Mouse (Mus musculus) limb, embryonic 13.5 days (tissue): ENCODE measurements at regions not wholly inside any gene's neighbourhood (a gene's known extent, or its start where the extent isn't known, plus 50 kb on each side); places are given as distances from the start of the nearest gene placed in this dataset.

Source experiments
- ATAC-seq: fragments of 200-750 bp; cut with Nextera tagmentation; 2 replicates; pipeline ENCODE4 v1.8.0; 2017; ENCODE audit warnings: low read depth, moderate number of reproducible peaks, moderate TSS enrichment; ENCODE audit not compliant: low FRiP score
- H3K27ac ChIP-seq: fragments of 300-500 bp; sonication (generic); 2 replicates; pipeline ENCODE4 v1.5.1; 2015; ENCODE audit warnings: inconsistent platforms, mild to moderate bottlenecking, moderate library complexity
- H3K27me3 ChIP-seq: fragments of 300-500 bp; sonication (generic); 2 replicates; pipeline ENCODE4 v1.6.1; 2015; ENCODE audit warnings: mild to moderate bottlenecking, inconsistent platforms
- H3K36me3 ChIP-seq: fragments of 300-500 bp; sonication (generic); 2 replicates; pipeline ENCODE4 v1.6.1; 2015; ENCODE audit warnings: inconsistent platforms, mild to moderate bottlenecking, moderate library complexity
- H3K4me1 ChIP-seq: fragments of 300-500 bp; sonication (generic); 2 replicates; pipeline ENCODE4 v1.6.1; 2015; ENCODE audit warnings: inconsistent platforms
- H3K4me2 ChIP-seq: fragments of 300-500 bp; sonication (generic); replicated peaks from 2 replicates; pipeline ENCODE4 v1.6.1; 2015; ENCODE audit warnings: inconsistent platforms, mild to moderate bottlenecking, moderate library complexity
- H3K4me3 ChIP-seq: fragments of 300-500 bp; sonication (generic); 2 replicates; pipeline ENCODE4 v1.5.1; 2015; ENCODE audit warnings: moderate library complexity, mild to moderate bottlenecking, inconsistent platforms
- H3K9ac ChIP-seq: fragments of 300-500 bp; sonication (generic); 2 replicates; pipeline ENCODE4 v1.6.1; 2015; ENCODE audit warnings: mild to moderate bottlenecking, inconsistent platforms
- H3K9me3 ChIP-seq: fragments of 300-500 bp; sonication (generic); 2 replicates; pipeline ENCODE4 v1.6.1; 2016; ENCODE audit warnings: inconsistent platforms
- WGBS: fragments of 180-500 bp; shearing (Covaris S2); methylation state at CpG from one replicate; pipeline ENCODE4 v1.1.7; 2015; 5-methylcytosine and 5-hydroxymethylcytosine counted together

- Histone ChIP-seq H3K9ac (no peak overlapping the region), H3K27ac (no peak overlapping the region), H3K9me3 (no peaks in the 10 kb centered on the region), H3K27me3 (no peaks in the 10 kb centered on the region), H3K36me3 (no peaks in the 10 kb centered on the region), H3K4me1 (no peaks in the 10 kb centered on the region), H3K4me3 (no peak overlapping the region), H3K4me2 (no peak overlapping the region)
- WGBS = 71% methylated on average over 3 of the region's 3 CpGs
- ATAC-seq = no peak
These were observed 380.3 kb downstream of the Matn1 start for GRCm38 (mm10) chr4:131324486-131324885.

- 88% methylated on average over 11 of the region's 11 CpGs for WGBS
- no peak overlapping the region for H3K4me3 ChIP-seq
- no peaks in the 10 kb centered on the region for H3K27me3 ChIP-seq
- no peaks in the 10 kb centered on the region for H3K9me3 ChIP-seq
- no peak for ATAC-seq
- no peaks in the 10 kb centered on the region for H3K36me3 ChIP-seq
- no peak overlapping the region for H3K27ac ChIP-seq
- H3K4me2 ChIP-seq = no peak overlapping the region
- no peak overlapping the region for H3K9ac ChIP-seq
- no peaks in the 10 kb centered on the region for H3K4me1 ChIP-seq
These were observed 381.0 kb downstream of the Matn1 start for GRCm38 (mm10) chr4:131325200-131325599.

DNA sequence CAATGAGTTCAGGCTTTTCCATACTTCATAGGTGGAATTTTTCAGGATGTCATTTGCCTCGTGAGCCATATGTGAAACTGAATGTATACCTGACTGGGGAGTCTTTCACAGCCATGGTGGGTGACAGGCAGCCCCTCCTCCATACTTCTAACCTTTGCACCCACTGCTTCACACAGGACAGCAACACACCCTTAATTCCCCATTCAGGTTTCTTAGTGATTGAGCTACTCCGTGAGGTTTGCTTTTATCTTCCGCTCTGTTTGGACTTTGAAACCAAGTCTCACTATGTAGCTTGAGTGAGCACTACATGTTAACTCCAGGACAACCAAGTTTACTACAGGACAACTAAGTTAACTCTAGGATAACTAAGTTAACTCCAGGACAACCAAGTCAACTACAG, 381.4 kb downstream of the Matn1 start:
- no peak overlapping the region for H3K27ac ChIP-seq
- H3K27me3 ChIP-seq = no peaks in the 10 kb centered on the region
- no peak overlapping the region for H3K4me3 ChIP-seq
- H3K4me2 ChIP-seq = no peak overlapping the region
- H3K36me3 ChIP-seq = no peaks in the 10 kb centered on the region
- H3K9me3 ChIP-seq = no peaks in the 10 kb centered on the region
- no peak for ATAC-seq
- no peak overlapping the region for H3K9ac ChIP-seq
- no peaks in the 10 kb centered on the region for H3K4me1 ChIP-seq
- WGBS = 86% methylated on average over 3 of the region's 3 CpGs

- 59% methylated on average over 5 of the region's 5 CpGs for WGBS
- Histone ChIP-seq H3K27me3 (no peaks in the 10 kb centered on the region), H3K36me3 (no peaks in the 10 kb centered on the region), H3K4me1 (peaks cover 1% of the 10 kb centered on the region; the same call in 1 of the 2 replicates), H3K4me3 (no peak overlapping the region), H3K27ac (no peak overlapping the region), H3K9me3 (no peaks in the 10 kb centered on the region), H3K9ac (no peak overlapping the region), H3K4me2 (no peak overlapping the region)
- ATAC-seq = no peak
These were observed 385.2 kb downstream of the Matn1 start for GRCm38 (mm10) chr4:131329398-131329797.

DNA sequence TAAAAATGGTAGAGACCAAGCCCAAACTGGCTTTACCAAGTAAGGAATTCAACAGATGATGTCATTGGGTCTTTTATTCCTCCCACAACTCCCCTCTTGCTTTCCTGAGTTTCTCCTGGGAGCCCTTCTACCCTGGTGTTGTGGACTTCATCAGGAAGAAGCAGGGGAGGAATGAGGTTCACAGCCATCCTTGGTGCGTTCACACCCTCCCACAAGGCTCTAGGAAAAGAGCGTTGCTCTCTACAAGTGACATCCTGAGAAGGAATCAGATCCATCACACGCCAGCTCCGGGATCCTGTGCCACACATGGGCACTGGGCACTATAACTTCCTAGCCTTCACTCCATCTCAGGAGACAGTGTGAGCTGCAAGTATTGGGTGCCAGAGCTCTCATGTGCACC, 387.5 kb downstream of the Matn1 start:
- ATAC-seq = no peak
- no peak overlapping the region for H3K9ac ChIP-seq
- H3K27ac ChIP-seq = no peak overlapping the region
- H3K9me3 ChIP-seq = no peaks in the 10 kb centered on the region
- WGBS = 90% methylated on average over 4 of the region's 4 CpGs
- H3K36me3 ChIP-seq = no peaks in the 10 kb centered on the region
- no peak overlapping the region for H3K4me3 ChIP-seq
- H3K27me3 ChIP-seq = no peaks in the 10 kb centered on the region
- H3K4me2 ChIP-seq = no peak overlapping the region
- peaks cover 5% of the 10 kb centered on the region; the same call in 1 of the 2 replicates for H3K4me1 ChIP-seq

GRCm38 (mm10) chr4:131336801-131337200, 392.6 kb downstream of the Matn1 start:
- Histone ChIP-seq H3K4me2 (no peak overlapping the region), H3K36me3 (no peaks in the 10 kb centered on the region), H3K4me3 (no peak overlapping the region), H3K9me3 (0 out of 2 replicates have a peak, but pooled peaks cover 3% of the 10 kb centered on the region), H3K27me3 (peaks cover 24% of the 10 kb centered on the region), H3K27ac (no peak overlapping the region), H3K9ac (no peak overlapping the region), H3K4me1 (peaks cover 5% of the 10 kb centered on the region; the same call in 1 of the 2 replicates)
- ATAC-seq = no peak
- 67% methylated on average over 3 of the region's 3 CpGs for WGBS

GRCm38 (mm10) chr4:131340993-131341695, 397.0 kb downstream of the Matn1 start:
- Histone ChIP-seq H3K9ac (no peak overlapping the region), H3K36me3 (no peaks in the 10 kb centered on the region), H3K4me3 (no peak overlapping the region), H3K9me3 (0 out of 2 replicates have a peak, but pooled peaks cover 3% of the 10 kb centered on the region), H3K4me1 (0 out of 2 replicates have a peak, but pooled peaks cover under 1% of the 10 kb centered on the region), H3K4me2 (no peak overlapping the region), H3K27me3 (peaks cover 27% of the 10 kb centered on the region), H3K27ac (no peak overlapping the region)
- 26% methylated on average over 9 of the region's 9 CpGs for WGBS
- ATAC-seq = no peak

GRCm38 (mm10) chr4:131346727-131347126, 402.5 kb downstream of the Matn1 start:
- ATAC-seq = no peak
- H3K9ac ChIP-seq = no peak overlapping the region
- H3K4me1 ChIP-seq = 0 out of 2 replicates have a peak, but pooled peaks cover 4% of the 10 kb centered on the region
- H3K36me3 ChIP-seq = no peaks in the 10 kb centered on the region
- no peak overlapping the region for H3K27ac ChIP-seq
- peaks cover 18% of the 10 kb centered on the region for H3K27me3 ChIP-seq
- 39% methylated on average over 3 of the region's 3 CpGs for whole genome bisulfite sequencing
- H3K4me3 ChIP-seq = no peak overlapping the region
- H3K4me2 ChIP-seq = no peak overlapping the region
- no peaks in the 10 kb centered on the region for H3K9me3 ChIP-seq

- no peak overlapping the region for H3K4me3 ChIP-seq
- 39% methylated on average over 7 of the region's 7 CpGs for WGBS
- H3K4me2 ChIP-seq = no peak overlapping the region
- ATAC-seq = no peak
- no peaks in the 10 kb centered on the region for H3K9me3 ChIP-seq
- H3K27me3 ChIP-seq = peaks cover 13% of the 10 kb centered on the region
- H3K4me1 ChIP-seq = 0 out of 2 replicates have a peak, but pooled peaks cover 4% of the 10 kb centered on the region
- H3K36me3 ChIP-seq = no peaks in the 10 kb centered on the region
- no peak overlapping the region for H3K9ac ChIP-seq
- H3K27ac ChIP-seq = no peak overlapping the region
These were observed 406.1 kb downstream of the Matn1 start for GRCm38 (mm10) chr4:131350268-131350667.

DNA sequence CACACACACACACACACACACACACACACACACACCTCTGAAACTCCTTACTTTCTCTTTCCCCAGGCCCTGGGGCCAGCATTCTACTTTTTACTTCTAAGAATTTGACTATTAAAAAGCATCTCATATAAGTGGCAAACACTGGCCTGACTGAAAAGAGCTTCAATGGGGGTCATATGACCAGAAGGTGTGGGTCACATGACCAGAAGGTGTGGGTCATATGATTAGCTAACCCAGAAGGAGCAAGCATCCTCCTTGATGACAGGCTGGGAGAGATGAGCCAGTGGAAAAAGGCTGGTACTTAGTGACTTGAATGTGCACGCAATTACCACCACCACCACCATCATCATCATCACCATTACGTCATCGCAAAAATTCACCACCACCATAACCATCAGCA, 410.7 kb downstream of the Matn1 start:
- WGBS = 96% methylated on average over 3 of the region's 3 CpGs
- Histone ChIP-seq H3K9me3 (no peaks in the 10 kb centered on the region), H3K36me3 (no peaks in the 10 kb centered on the region), H3K9ac (no peak overlapping the region), H3K4me1 (no peaks in the 10 kb centered on the region), H3K27ac (no peak overlapping the region), H3K27me3 (peaks cover 11% of the 10 kb centered on the region), H3K4me3 (no peak overlapping the region), H3K4me2 (no peak overlapping the region)
- no peak for ATAC-seq

- Histone ChIP-seq H3K4me3 (no peak overlapping the region), H3K27ac (no peak overlapping the region), H3K27me3 (peaks cover 8% of the 10 kb centered on the region), H3K4me2 (no peak overlapping the region), H3K9ac (no peak overlapping the region), H3K4me1 (no peaks in the 10 kb centered on the region), H3K36me3 (no peaks in the 10 kb centered on the region), H3K9me3 (no peaks in the 10 kb centered on the region)
- no peak for ATAC-seq
- 90% methylated on average over 12 of the region's 12 CpGs for WGBS
These were observed 411.4 kb downstream of the Matn1 start for GRCm38 (mm10) chr4:131355526-131355991.

GRCm38 (mm10) chr4:131356316-131356715, 412.1 kb downstream of the Matn1 start:
- ATAC-seq = no peak

GRCm38 (mm10) chr4:131363030-131363429, 418.8 kb downstream of the Matn1 start:
- ATAC-seq = no peak
- H3K4me2 ChIP-seq = no peak overlapping the region
- H3K9me3 ChIP-seq = no peaks in the 10 kb centered on the region
- peaks cover 17% of the 10 kb centered on the region for H3K4me1 ChIP-seq
- no peak overlapping the region for H3K9ac ChIP-seq
- peaks cover 14% of the 10 kb centered on the region; the same call in 1 of the 2 replicates for H3K27me3 ChIP-seq
- WGBS = 66% methylated on average over 1 of the region's 1 CpGs
- H3K4me3 ChIP-seq = no peak overlapping the region
- H3K27ac ChIP-seq = no peak overlapping the region
- no peaks in the 10 kb centered on the region for H3K36me3 ChIP-seq

More at GRCm38 (mm10) chr4:131356316-131356715, 412.1 kb downstream of the Matn1 start:
- Histone ChIP-seq H3K4me1 (no peaks in the 10 kb centered on the region), H3K27ac (no peak overlapping the region), H3K4me3 (no peak overlapping the region), H3K9ac (no peak overlapping the region), H3K27me3 (peaks cover 3% of the 10 kb centered on the region; the same call in 1 of the 2 replicates), H3K4me2 (no peak overlapping the region), H3K36me3 (no peaks in the 10 kb centered on the region), H3K9me3 (no peaks in the 10 kb centered on the region)
- WGBS = 68% methylated on average over 12 of the region's 12 CpGs
